Comparison of ENCODE assay signal across 11 mouse cellular contexts in genomic region chr8:70495001-70495770, GRCm38 (mm10). TPM values are rescaled to one million over a fixed set of nuclear protein-coding genes. Genes with fewer than 3 reads are reported as not detected.
DNase-seq lines count a peak whose midpoint lies in the region; ATAC-seq and TF ChIP-seq lines count a peak whose summit lies in the region.
"Had no signal": no experiment of that assay in that cellular context is flagged by ENCODE, and none has a peak within 500 bp of the region (broad histone marks: within the 10 kb centered on the region; RNA-seq: fewer than 3 reads in every experiment).

No protein-coding gene starts in this region.

- peak overlapping the region; percentile 19 for H3K4me2 ChIP-seq in heart, embryonic 11.5 days
- H3K4me2 ChIP-seq in limb, embryonic 11.5 days (ENCODE audit: low read depth, severe bottlenecking), result peak overlapping the region; percentile 94
- H3K4me2 ChIP-seq in neural tube, embryonic 15.5 days, result peak overlapping the region; percentile 20

- TF ChIP-seq POLR2A in thymus, adult 2 months (IDR thresholded peaks at IDR 0.05; ENCODE audit: control insufficient read depth, extremely low read depth, insufficient read depth, low read length, poor library complexity), result no peak

- no peaks in the 10 kb centered on the region for H3K9me3 ChIP-seq in heart, embryonic 11.5 days (replicated peaks; ENCODE audit: control insufficient read depth, low read length)
- no peaks in the 10 kb centered on the region for H3K9me3 ChIP-seq in limb, embryonic 11.5 days (ENCODE audit: control insufficient read depth, low read length)
- no peaks in the 10 kb centered on the region for H3K9me3 ChIP-seq in neural tube, embryonic 15.5 days (replicated peaks)

- H3K27ac ChIP-seq in heart, embryonic 11.5 days (ENCODE audit: low read depth, low read length), result no peak overlapping the region
- H3K27ac ChIP-seq in thymus, adult 2 months (ENCODE audit: control insufficient read depth, insufficient read depth, low read length), result no peak overlapping the region
- peak overlapping the region; percentile 69 for H3K27ac ChIP-seq in limb, embryonic 11.5 days (replicated peaks; ENCODE audit: low read depth, low read length)
- no peak overlapping the region for H3K27ac ChIP-seq in neural tube, embryonic 15.5 days (replicated peaks)

- 0 out of 2 replicates have a peak overlapping the region, but pooled peaks have one; percentile 43 for H3K9ac ChIP-seq in heart, embryonic 11.5 days (ENCODE audit: low read depth, low read length)
- peak overlapping the region; percentile 75 for H3K9ac ChIP-seq in limb, embryonic 11.5 days (ENCODE audit: low read length)
- no peak overlapping the region for H3K9ac ChIP-seq in neural tube, embryonic 15.5 days (replicated peaks)

- peaks cover 29% of the 10 kb centered on the region for H3K4me1 ChIP-seq in heart, embryonic 11.5 days (ENCODE audit: control insufficient read depth, insufficient read depth, low read length)
- H3K4me1 ChIP-seq in thymus, adult 2 months (replicated peaks; ENCODE audit: control insufficient read depth, insufficient read depth, low read length), result peaks cover 21% of the 10 kb centered on the region
- H3K4me1 ChIP-seq in limb, embryonic 11.5 days (ENCODE audit: control insufficient read depth, insufficient read depth, low read length), result peaks cover 51% of the 10 kb centered on the region
- peaks cover 41% of the 10 kb centered on the region for H3K4me1 ChIP-seq in neural tube, embryonic 15.5 days

- no peak for TF ChIP-seq CTCF in thymus, adult 2 months (IDR thresholded peaks at IDR 0.05; ENCODE audit: borderline replicate concordance, control insufficient read depth, extremely low read depth, insufficient read depth, low read length, poor library complexity)

- H3K27me3 ChIP-seq in heart, embryonic 11.5 days (ENCODE audit: control insufficient read depth, insufficient read depth, low read length), result peaks cover 96% of the 10 kb centered on the region
- peaks cover 42% of the 10 kb centered on the region for H3K27me3 ChIP-seq in thymus, adult 2 months (ENCODE audit: control insufficient read depth, insufficient read depth, low read length)
- peaks cover 37% of the 10 kb centered on the region for H3K27me3 ChIP-seq in limb, embryonic 11.5 days (ENCODE audit: control insufficient read depth, insufficient read depth, low read length)
- H3K27me3 ChIP-seq in neural tube, embryonic 15.5 days (replicated peaks), result peaks cover 98% of the 10 kb centered on the region

- WGBS in heart, embryonic 11.5 days (ENCODE audit: insufficient replicate concordance), result 2% methylated on average over 21 of the region's 21 CpGs
- 20% methylated on average over 21 of the region's 21 CpGs for WGBS in thymus, adult 2 months
- WGBS in limb, embryonic 11.5 days, result 1% methylated on average over 21 of the region's 21 CpGs
- 2% methylated on average over 21 of the region's 21 CpGs for WGBS in neural tube, embryonic 15.5 days

- intact Hi-C loops in heart, postnatal 14 days (cut with DNase I), result no loop called here

- H3K36me3 ChIP-seq in heart, embryonic 11.5 days (ENCODE audit: control insufficient read depth, insufficient read depth, low read length), result no peaks in the 10 kb centered on the region
- H3K36me3 ChIP-seq in thymus, adult 2 months (ENCODE audit: control insufficient read depth, insufficient read depth, low read length), result no peaks in the 10 kb centered on the region
- H3K36me3 ChIP-seq in limb, embryonic 11.5 days (ENCODE audit: control insufficient read depth, insufficient read depth, low read length), result no peaks in the 10 kb centered on the region
- H3K36me3 ChIP-seq in neural tube, embryonic 15.5 days, result no peaks in the 10 kb centered on the region

- DNase-seq in heart, postnatal 14 days, result no peak
- peak; percentile 1 for DNase-seq in thymus, adult 2 months
- no peak for DNase-seq in thymus, postnatal 14 days
- DNase-seq in limb, embryonic 11.5 days (ENCODE audit: low spot score), result peak; percentile 52
- DNase-seq in ovary, postnatal 36 days (ENCODE audit: low spot score), result no peak
- no peak for DNase-seq in urinary bladder, postnatal 14 days (ENCODE audit: low spot score)
- DNase-seq: cerebellum, adult 11-12 months; layer of hippocampus, adult 9-11 months had no signal

- ATAC-seq in heart, embryonic 11.5 days (replicated peaks; ENCODE audit: insufficient number of reproducible peaks, low FRiP score, low TSS enrichment), result no peak
- ATAC-seq in limb, embryonic 11.5 days (ENCODE audit: insufficient number of reproducible peaks, low FRiP score, low TSS enrichment, low read depth), result no peak
- 0 out of 2 replicates have a peak, but pooled peaks have one; percentile 15 for ATAC-seq in neural tube, embryonic 15.5 days (ENCODE audit: low FRiP score)

- peak overlapping the region; percentile 18 for H3K4me3 ChIP-seq in heart, embryonic 11.5 days (ENCODE audit: low read depth, low read length)
- H3K4me3 ChIP-seq in thymus, adult 2 months (ENCODE audit: control insufficient read depth, insufficient read depth, low read length), result no peak overlapping the region
- H3K4me3 ChIP-seq in limb, embryonic 11.5 days (ENCODE audit: low read depth, low read length), result peak overlapping the region; percentile 72
- no peak overlapping the region for H3K4me3 ChIP-seq in neural tube, embryonic 15.5 days (replicated peaks)

RNA-seq across cellular contexts. Expression of gene Crlf1, which starts 2.2 kb away (rescaled TPM):
- polyA plus RNA-seq in heart, embryonic 11.5 days (2014; fragmentation: Nextera tagmentation; extraction: Ambion mirVana), result 0.80 and 3.8 TPM in 2 replicates
- total RNA-seq in heart, postnatal 14 days (2021), result under 1 TPM; 0.22 to 0.29 TPM
- polyA plus RNA-seq in thymus, adult 2 months (2012; rRNA removed), result 0.59 and 0.70 TPM in 2 replicates
- polyA plus RNA-seq in limb, embryonic 11.5 days (2014; fragmentation: Nextera tagmentation; extraction: Ambion mirVana), result 85.8 and 102 TPM in 2 replicates
- 7.9 and 8.7 TPM in 2 replicates for polyA plus RNA-seq in neural tube, embryonic 15.5 days (2015; fragmentation: Nextera tagmentation; extraction: Ambion mirVana)
- total RNA-seq: hematopoietic stem cell, adult 5-6 weeks had no signal

RNA-seq across cellular contexts. Expression of gene Tmem59l, which starts 8.0 kb away (rescaled TPM):
- 0.44 and 0.86 TPM in 2 replicates for polyA plus RNA-seq in heart, embryonic 11.5 days (2014; fragmentation: Nextera tagmentation; extraction: Ambion mirVana)
- total RNA-seq in heart, postnatal 14 days (2021), result not detected
- polyA plus RNA-seq in thymus, adult 2 months (2012; rRNA removed), result 0.39 and 0.73 TPM in 2 replicates
- polyA plus RNA-seq in limb, embryonic 11.5 days (2014; fragmentation: Nextera tagmentation; extraction: Ambion mirVana), result 20.0 and 20.8 TPM in 2 replicates
- 153 and 188 TPM in 2 replicates for polyA plus RNA-seq in neural tube, embryonic 15.5 days (2015; fragmentation: Nextera tagmentation; extraction: Ambion mirVana)

RNA-seq across cellular contexts. Expression of gene Rex1bd, which starts 11.4 kb away (rescaled TPM):
- 109 and 124 TPM in 2 replicates for polyA plus RNA-seq in heart, embryonic 11.5 days (2014; fragmentation: Nextera tagmentation; extraction: Ambion mirVana)
- 100 to 1,000 TPM; 105 TPM for total RNA-seq in heart, postnatal 14 days (2021)
- polyA plus RNA-seq in thymus, adult 2 months (2012; rRNA removed), result 196 and 227 TPM in 2 replicates
- polyA plus RNA-seq in limb, embryonic 11.5 days (2014; fragmentation: Nextera tagmentation; extraction: Ambion mirVana), result 126 and 138 TPM in 2 replicates
- 165 and 181 TPM in 2 replicates for polyA plus RNA-seq in neural tube, embryonic 15.5 days (2015; fragmentation: Nextera tagmentation; extraction: Ambion mirVana)

RNA-seq across cellular contexts. Expression of gene Uba52, which starts 15.4 kb away (rescaled TPM):
- polyA plus RNA-seq in heart, embryonic 11.5 days (2014; fragmentation: Nextera tagmentation; extraction: Ambion mirVana), result 798 and 827 TPM in 2 replicates
- total RNA-seq in heart, postnatal 14 days (2021), result 1,000 to 10,000 TPM; 1,458 to 1,541 TPM
- polyA plus RNA-seq in thymus, adult 2 months (2012; rRNA removed), result 731 and 765 TPM in 2 replicates
- 926 and 927 TPM in 2 replicates for polyA plus RNA-seq in limb, embryonic 11.5 days (2014; fragmentation: Nextera tagmentation; extraction: Ambion mirVana)
- 653 and 714 TPM in 2 replicates for polyA plus RNA-seq in neural tube, embryonic 15.5 days (2015; fragmentation: Nextera tagmentation; extraction: Ambion mirVana)

RNA-seq across cellular contexts. Expression of gene Klhl26, which starts 18.4 kb away (rescaled TPM):
- 9.2 and 10.1 TPM in 2 replicates for polyA plus RNA-seq in heart, embryonic 11.5 days (2014; fragmentation: Nextera tagmentation; extraction: Ambion mirVana)
- total RNA-seq in heart, postnatal 14 days (2021), result 1 to 10 TPM; 5.5 to 6.9 TPM
- polyA plus RNA-seq in thymus, adult 2 months (2012; rRNA removed), result 43.1 and 44.6 TPM in 2 replicates
- polyA plus RNA-seq in limb, embryonic 11.5 days (2014; fragmentation: Nextera tagmentation; extraction: Ambion mirVana), result 18.9 and 21.7 TPM in 2 replicates
- polyA plus RNA-seq in neural tube, embryonic 15.5 days (2015; fragmentation: Nextera tagmentation; extraction: Ambion mirVana), result 33.3 and 35.0 TPM in 2 replicates

Comparison
In these comparisons a context has a peak if more than half of its experiments do, and no peak if none do; other contexts are left out.
1. DNase-seq: peak in thymus, adult 2 months (single experiment) and limb, embryonic 11.5 days (single experiment); none in heart, postnatal 14 days (0 of 2), thymus, postnatal 14 days (single experiment), ovary, postnatal 36 days (single experiment) and urinary bladder, postnatal 14 days (single experiment).
2. H3K4me2 ChIP-seq: peak in every context shown above with its lines; median percentile 94 in limb, embryonic 11.5 days; 20 in neural tube, embryonic 15.5 days; 19 in heart, embryonic 11.5 days.
3. H3K4me3 ChIP-seq: peak in heart, embryonic 11.5 days (single experiment) and limb, embryonic 11.5 days (single experiment); none in thymus, adult 2 months (single experiment) and neural tube, embryonic 15.5 days (single experiment).
4. RNA of gene Tmem59l, which starts 8.0 kb away (polyA plus RNA-seq): 153 to 188 TPM in neural tube, embryonic 15.5 days and 20.0 to 20.8 TPM in limb, embryonic 11.5 days; 0.44 to 0.86 TPM in heart, embryonic 11.5 days and 0.39 to 0.73 TPM in thymus, adult 2 months; every median in the first group is over 10 times any median in the second.